Comparison of ENCODE assay signal across 12 mouse cellular contexts in genomic region chr10:115332420-115332952, GRCm38 (mm10). TPM values are rescaled to one million over a fixed set of nuclear protein-coding genes. Genes with fewer than 3 reads are reported as not detected.
DNase-seq lines count a peak whose midpoint lies in the region; TF ChIP-seq lines count a peak whose summit lies in the region.
"Had no signal": no experiment of that assay in that cellular context is flagged by ENCODE, and none has a peak within 500 bp of the region (broad histone marks: within the 10 kb centered on the region; RNA-seq: fewer than 3 reads in every experiment).

No protein-coding gene starts in this region.

- peak overlapping the region; percentile 86 for H3K27ac ChIP-seq in gastrocnemius, adult 2 months
- H3K27ac ChIP-seq: liver, embryonic 15.5 days had no signal

- no peak overlapping the region for H3K4me3 ChIP-seq in gastrocnemius, adult 2 months
- H3K4me3 ChIP-seq: liver, embryonic 15.5 days; megakaryocyte, embryonic 14.5 days had no signal

- no peak for TF ChIP-seq CTCF in gastrocnemius, adult 2 months (IDR thresholded peaks at IDR 0.05)

- intact Hi-C loops in gastrocnemius, adult 2 months (cut with DNase I), result no loop called here

- no peak for DNase-seq in gastrocnemius, adult 2 months
- DNase-seq in gastrocnemius, postnatal 4 days (ENCODE audit: low spot score in 2 of 2), result no peak
- DNase-seq in 416B (ENCODE audit: low read depth), result peak; percentile 67
- peak; percentile 80 for DNase-seq in NIH3T3 (ENCODE audit: low read depth)
- DNase-seq in induced T-regulatory cell, adult 2 months (ENCODE audit: low read depth), result peak; percentile 52
- DNase-seq in retina, embryonic 14.5 days (ENCODE audit: low spot score), result no peak
- no peak for DNase-seq in MN1 (ENCODE audit: low spot score)
- DNase-seq: cerebellum, adult 11-12 months; embryo, embryonic 11 days; kidney, postnatal 14 days had no signal

RNA-seq across cellular contexts. Expression of gene Rab21, which starts 17.1 kb away (rescaled TPM):
- total RNA-seq in gastrocnemius, adult 2 months (2021), result 10 to 100 TPM; 47.1 to 66.2 TPM
- 10 to 100 TPM; 26.4 to 27.1 TPM for total RNA-seq in gastrocnemius, postnatal 4 days (2021)

RNA-seq across cellular contexts. Expression of gene Tmem19, which starts 29.8 kb away (rescaled TPM):
- total RNA-seq in gastrocnemius, adult 2 months (2021), result 10 to 100 TPM; 11.6 to 17.4 TPM
- 10 to 100 TPM; 17.6 to 20.5 TPM for total RNA-seq in gastrocnemius, postnatal 4 days (2021)

RNA-seq across cellular contexts. Expression of gene Thap2, which starts 51.8 kb away (rescaled TPM):
- total RNA-seq in gastrocnemius, adult 2 months (2021), result 10 to 100 TPM in 1 of 2 experiments, 1 to 10 TPM in 1; 5.3 to 11.1 TPM
- total RNA-seq in gastrocnemius, postnatal 4 days (2021), result 1 to 10 TPM; 6.5 to 9.1 TPM

RNA-seq across cellular contexts. Expression of gene Zfc3h1, which starts 52.3 kb away (rescaled TPM):
- 10 to 100 TPM; 13.0 to 14.5 TPM for total RNA-seq in gastrocnemius, adult 2 months (2021)
- 10 to 100 TPM; 23.0 to 28.3 TPM for total RNA-seq in gastrocnemius, postnatal 4 days (2021)

Comparison
In these comparisons a context has a peak if more than half of its experiments do, and no peak if none do; other contexts are left out.
1. DNase-seq: peak in 416B (single experiment), NIH3T3 (single experiment) and induced T-regulatory cell, adult 2 months (single experiment); none in gastrocnemius, adult 2 months (single experiment), gastrocnemius, postnatal 4 days (0 of 2), retina, embryonic 14.5 days (single experiment) and MN1 (single experiment).